Mouse (Mus musculus) mouse trophoblast stem cell (cell line): Measurements from ENCODE around the gene Pptc7.

Experiments
- in situ Hi-C, 2 experiments: fragments of 300-500 bp; cut with MseI, MboI; formaldehyde crosslinking; loops; 2 replicates in 1 of 2; 3 replicates in 1 of 2; pipeline ENCODE4 v1.15.1; 2025

The Pptc7 gene

DNA sequence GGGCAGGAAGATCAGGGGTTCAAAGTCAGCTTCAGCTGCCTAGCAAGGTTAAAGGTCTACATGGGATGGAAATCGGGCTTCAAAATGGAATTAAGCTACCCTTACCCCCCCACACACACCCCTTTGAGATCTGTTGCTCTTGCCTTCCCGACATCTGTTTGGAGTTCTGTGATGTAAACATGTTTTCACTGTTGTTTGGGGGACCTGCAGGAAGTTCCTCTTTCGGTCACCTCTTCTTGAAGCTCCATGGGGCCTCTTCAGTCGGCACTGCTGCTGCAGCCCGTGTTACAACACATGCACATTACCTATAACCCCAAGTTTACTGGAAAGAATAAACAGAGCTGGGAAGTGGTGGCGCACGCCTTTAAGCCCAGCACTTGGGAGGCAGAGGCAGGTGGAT is 17.0 kb upstream of the Pptc7 start:
- in situ Hi-C loops = loop anchor here (5.0 kb wide), 2 partner anchors 75 to 80 kb away; no protein-coding TSS in a partner anchor

DNA sequence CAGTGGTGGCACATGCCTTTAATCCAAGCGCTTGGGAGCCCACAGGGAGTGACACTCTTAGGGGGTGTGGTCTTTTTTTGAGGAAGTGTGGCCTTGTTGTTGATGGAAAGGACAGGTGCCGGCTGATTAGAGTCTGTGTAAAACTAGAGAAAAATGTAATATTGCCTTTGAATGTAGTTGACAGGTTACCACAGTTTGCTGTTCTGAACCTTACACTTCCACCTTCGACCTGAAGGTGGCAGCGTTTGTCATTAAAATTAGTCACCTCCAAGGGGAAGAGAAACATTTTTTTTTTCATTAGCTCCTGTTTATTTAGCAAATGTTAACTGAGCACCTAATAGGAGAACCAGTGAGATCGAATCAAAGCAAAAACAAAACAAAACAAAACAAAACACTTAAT is 16.3 kb upstream of the Pptc7 start:
- in situ Hi-C loops = loop anchor here (5.0 kb wide), 2 partner anchors 74 to 79 kb away; no protein-coding TSS in a partner anchor

DNA sequence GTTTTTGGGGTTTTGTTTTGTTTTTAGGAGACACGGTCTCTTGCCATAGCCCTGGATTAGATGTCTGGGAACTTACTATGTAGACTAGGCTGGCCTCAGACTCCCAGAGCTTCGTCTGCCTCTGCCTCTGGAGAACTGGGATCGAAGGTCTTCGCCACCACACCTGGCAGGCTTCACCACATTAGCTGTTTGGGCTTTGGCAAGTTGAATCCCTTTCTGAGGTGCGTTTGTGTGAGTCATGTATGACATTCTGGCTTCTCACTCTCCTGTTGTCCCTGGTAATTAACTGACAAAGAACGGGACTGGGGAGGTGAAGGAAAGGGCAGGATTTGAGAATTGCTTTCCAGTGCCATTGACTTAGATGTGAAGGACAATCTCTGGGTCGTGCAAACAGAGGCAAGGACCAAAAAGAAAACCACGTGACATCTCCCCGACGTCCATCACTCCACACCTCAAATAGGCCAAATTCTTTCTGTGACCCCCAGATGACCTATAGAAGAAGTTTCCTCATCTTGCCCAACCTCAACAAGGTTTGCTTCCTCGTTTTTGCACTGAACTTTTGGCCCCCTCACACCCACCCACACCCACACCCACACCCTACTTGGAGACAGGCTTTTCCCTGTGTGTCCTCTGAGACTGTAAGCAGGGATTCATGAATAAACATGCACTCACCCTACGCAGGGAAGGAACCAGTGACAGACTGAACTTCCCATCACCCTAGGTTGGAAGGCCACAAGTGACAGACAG is 15.1 kb upstream of the Pptc7 start:
- in situ Hi-C loops = loop anchor here (5.0 kb wide), 2 partner anchors 73 to 78 kb away; no protein-coding TSS in a partner anchor

DNA sequence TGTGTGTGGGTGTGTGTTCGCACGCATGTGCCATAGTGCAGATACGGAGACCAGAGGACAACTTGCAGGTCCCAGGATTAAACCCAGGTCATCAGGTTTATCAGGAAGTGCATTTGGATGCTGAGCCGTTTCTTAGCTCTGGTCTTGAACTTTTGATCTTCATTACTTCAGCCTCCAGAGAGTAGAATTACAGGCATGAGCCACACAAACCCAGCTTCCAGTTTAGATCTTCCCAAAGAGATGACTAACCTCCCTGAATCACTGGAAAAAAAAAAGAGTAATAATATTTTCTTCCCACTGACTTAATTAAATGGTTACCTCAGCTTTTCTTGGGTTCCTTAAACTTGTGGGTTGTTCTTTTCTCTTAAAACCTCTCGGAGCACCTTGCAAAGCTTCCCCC is 11.3 kb upstream of the Pptc7 start:
- in situ Hi-C loops = no loop called here

DNA sequence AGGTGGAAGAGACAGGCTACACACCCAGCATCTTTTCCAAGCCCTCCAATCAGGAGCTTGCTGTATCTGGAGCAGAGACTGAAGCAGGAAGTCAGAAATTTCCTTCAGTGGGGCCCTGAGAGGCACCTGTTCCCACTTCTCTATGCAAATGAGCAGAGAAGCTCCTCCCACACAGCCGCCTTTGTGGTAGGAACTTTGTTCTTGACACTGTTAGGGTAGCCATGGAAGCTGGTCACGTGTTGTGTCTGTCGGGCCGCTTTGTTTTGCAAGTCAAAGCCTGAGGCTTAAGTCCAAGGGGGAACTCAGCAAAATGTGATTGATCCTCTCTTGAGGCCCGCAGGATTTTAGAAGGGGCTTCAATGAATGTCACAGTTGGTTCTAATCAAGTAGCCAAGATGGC is 9.4 kb upstream of the Pptc7 start:
- in situ Hi-C loops = no loop called here

DNA sequence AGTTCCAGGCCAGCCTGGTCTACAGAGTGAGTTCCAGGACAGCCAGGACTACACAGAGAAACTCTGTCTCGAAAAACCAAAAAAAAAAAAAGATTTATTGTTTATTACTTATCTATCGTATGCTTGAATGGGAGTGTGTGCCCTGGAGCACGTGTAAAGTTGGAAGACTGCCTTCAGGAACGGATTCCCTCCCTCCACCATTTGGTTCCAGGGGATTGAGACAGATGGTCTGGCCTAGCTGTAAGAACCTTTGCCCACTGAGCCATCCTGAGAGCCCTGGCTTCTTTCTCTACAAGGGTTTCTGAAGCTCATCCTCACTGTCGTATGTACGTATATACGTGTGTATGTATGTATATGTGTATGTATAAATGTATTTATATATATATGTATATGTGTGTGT is 5.2 kb upstream of the Pptc7 start:
- in situ Hi-C loops = no loop called here

DNA sequence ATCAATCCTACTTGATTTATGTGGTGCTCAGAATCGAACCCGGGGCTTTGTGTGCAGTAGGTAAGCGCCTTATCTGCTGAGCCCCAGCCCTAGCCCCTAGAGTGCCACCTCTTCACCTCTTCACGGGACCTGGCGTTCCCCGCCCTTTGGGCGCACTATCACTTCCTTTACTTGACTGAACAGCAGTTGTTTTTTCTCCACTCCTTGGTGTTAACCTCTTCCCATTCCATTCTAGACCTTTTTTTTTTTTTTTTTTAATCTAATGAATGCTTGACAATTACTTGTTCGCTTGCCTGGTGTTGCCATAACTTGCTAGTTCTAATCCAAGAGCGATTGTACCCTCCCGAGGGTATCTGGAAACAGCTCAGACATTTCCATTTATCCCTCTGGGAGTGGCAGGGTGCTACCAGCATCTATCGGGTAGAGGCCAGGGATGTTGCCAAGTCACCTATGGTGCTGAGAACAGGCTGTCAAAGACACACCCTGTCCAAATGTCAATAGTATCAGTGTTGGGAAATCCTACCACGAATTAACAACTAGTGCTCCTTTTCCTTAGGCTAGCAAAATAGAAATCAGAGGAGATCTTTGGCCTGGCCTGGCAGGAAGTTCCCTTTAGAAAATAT is 4.3 kb upstream of the Pptc7 start:
- in situ Hi-C loops = no loop called here

DNA sequence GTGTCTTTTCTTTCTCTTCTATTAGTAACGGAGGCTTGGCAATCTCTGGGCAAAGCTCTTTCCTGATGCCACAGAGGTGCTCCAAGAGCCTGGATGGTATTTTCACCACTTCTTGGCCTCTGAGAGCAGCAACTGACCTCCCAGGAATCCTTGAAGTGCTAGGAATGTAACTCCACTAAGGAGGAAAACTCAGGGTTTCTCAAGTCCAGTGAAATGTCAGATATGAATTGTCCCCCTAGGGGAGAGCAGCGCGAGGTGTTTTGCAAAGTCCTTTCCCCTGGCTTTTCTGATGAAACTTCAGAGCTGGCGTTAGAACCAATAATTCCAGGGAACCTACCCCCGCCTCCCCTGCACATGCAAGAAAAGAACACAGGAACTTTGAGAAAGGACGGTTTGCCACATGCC is 3.7 kb upstream of the Pptc7 start:
- in situ Hi-C loops = no loop called here

DNA sequence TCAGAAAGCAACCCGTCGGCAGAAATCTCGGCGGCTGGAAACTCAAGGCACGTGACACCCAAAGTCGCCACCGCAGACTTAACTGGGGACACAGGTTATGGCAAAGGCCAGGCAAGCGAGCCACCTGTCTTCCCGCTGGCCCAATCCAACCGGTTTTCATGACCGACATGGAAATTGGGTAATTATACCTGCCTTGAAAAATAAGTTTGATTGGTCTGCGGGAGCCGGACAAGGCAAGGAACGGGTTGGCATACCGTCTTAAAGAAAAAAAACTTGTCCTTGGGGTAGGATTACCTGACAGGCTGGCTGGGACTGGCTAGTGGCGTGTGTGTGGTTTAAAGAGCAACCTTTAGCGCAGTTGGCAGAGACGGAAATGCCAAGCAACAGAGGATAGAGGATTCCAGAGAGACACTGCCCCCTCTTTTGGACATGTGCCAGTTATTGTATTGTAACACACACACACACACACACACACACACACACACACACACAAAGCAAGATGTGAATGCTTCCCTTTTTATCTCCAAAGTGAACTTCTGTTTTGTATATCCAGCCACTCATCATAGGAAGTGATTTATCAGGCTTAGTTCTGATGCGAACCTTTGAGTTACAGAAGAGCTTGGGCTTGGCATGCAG is 3.2 kb upstream of the Pptc7 start:
- in situ Hi-C loops = no loop called here

DNA sequence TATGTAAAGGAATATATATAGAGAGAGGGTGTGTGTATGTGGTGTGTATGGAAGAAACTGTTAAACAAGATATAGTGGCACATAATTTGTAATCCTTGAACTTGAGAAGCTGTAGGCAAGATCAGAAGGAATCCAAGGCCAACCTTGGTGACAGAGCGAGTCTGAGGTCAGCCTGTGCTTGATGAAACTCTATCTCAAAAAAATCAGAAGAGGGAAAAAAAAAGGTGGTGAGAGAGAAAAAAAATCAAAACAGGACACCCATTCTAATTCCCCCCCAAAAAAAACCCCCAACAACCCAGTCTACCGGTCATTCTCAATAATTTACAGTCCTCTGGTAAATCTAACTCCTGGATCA is 360 bp upstream of the Pptc7 start:
- in situ Hi-C loops = no loop called here

DNA sequence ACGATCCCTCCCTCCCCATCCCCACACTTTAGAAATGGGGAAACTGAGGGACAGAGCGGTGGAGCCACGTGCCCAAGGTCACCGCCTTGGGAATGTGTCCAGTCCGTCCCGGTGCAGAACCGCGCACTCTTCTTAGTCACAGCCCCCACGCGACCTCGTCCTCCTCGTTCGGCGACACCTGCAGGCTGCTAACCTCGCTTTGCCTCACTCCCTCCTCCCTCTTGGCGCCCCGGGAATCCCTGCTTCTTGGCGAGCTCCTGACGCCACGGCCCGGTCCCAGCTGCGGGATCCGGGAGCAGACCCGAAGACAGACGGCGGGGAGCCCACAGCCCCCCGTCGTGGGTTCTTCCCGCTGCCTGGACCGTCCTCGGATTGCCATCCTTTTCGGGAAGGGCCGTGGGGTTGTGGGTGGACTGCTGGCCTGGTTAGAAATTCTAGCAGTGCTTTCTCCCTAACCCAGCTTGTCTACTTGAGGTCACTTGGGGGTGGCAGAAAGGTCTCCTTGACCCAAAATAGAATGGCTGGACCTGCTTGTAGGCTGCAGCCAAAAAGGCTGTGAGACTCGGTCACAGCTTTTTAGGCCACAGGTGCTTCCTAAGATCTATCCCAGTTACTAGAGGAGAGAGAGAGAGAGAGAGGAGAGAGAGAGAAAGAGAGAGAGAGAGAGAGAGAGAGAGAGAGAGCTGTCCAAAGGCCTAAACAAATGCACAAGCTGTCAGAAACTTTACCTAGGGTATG is 1.0 kb downstream of the Pptc7 start:
- in situ Hi-C loops = no loop called here

DNA sequence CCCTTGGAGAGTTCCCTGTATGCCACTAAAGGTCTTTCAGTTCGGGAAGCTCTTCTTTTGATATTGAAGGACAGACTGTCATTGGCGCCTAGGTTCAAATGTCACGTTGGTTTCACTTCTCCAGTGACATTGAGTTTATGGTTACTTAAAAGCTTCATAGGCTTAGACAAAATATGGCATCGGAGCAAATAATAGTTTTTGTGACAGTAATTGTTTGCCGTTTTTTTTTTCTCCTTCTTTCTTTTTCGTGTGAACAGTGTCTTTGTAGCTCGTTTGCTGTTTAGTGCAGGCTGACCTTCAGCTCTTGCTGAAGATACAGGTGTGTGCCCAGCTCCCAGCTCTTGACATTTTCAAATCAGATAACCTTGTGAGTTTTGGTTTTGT is 1.6 kb downstream of the Pptc7 start:
- in situ Hi-C loops = no loop called here

DNA sequence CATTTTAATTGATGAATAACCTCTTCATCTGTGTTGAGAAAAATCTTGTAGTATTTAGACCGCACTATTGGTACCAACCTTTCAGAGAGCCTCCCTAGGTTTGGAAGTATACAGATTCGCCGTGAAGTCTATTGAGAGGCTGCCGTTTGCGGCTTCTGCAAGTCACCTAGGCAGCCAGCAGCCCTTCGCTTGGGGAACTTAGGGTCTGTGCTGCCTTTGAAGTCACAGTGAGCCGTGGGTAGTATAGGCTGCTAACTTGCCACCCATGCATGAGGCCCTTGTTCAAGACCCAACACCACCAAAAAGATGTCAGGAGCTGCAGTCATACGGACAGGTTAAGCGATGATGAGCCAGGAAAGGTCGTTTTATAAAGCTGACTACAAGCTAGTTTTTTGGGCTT is 2.0 kb downstream of the Pptc7 start:
- in situ Hi-C loops = no loop called here

DNA sequence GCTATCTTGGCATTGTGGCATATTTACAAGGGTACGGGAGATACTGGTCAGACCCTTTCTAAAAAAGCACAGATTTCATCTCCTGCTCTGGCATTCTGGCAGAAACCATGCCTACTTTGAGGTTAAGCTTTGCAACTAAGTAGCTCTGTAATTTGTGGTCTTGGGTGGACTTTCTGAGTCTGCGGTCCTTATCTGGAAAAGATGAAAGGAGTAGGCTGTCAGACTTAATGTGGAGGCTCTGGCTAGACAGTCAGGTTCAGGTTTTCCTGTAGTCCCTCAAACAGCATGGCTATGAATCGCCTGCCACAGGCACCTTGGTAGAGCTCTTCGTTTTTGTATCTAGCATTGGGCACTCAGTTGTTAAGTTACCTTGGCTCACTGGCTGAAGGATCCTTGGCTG is 2.9 kb downstream of the Pptc7 start:
- in situ Hi-C loops = no loop called here

DNA sequence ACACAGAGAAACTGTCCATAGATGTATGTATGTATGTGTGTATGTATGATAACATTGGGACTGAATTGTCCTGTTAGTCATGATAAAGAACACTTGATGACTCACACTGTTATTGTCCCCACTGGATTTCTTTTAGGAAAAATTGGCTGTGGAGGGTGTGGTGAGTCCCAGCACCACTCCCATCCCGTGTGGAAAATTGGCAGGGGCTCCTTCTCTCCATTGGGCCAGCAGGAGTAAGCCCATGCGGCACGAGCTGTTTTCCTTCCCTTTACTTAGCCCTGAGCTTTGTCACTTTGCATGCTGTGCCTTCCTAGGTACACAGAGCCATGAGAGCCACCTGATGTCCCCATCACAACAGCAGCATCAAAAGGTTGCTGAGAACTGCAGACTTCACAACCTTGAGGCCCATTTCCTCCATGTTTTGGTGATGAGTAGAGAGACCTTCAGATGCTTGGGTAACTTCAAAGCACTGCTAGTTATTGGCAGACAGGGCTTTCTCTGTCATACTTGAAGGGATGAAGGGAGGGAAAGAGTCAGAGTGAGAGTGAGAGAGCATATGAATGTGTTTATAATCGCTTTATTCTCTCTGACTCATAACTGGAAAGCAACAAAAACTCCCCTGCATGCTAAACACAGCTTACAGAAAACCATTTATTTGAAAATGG is 4.1 kb downstream of the Pptc7 start:
- in situ Hi-C loops = no loop called here

DNA sequence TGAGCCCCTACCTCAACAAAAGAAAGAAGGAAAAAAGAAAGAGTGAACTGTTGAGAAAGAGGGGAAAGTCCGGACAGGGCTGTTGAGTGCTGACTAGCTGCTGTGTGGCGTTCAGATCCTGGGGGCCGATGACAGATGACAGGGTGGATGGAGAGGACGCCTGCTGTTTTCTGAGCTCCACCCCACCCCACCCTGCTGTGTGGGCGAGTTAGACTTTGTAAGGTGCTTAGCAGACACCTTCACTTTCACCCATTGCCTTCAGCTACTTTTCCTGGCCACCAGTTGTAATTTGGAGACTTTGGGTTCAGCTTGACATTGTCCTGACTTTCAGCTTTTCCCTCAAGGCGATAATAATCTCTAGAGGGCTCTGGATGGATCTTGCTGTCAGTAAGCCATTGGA is 7.0 kb downstream of the Pptc7 start:
- in situ Hi-C loops = no loop called here

DNA sequence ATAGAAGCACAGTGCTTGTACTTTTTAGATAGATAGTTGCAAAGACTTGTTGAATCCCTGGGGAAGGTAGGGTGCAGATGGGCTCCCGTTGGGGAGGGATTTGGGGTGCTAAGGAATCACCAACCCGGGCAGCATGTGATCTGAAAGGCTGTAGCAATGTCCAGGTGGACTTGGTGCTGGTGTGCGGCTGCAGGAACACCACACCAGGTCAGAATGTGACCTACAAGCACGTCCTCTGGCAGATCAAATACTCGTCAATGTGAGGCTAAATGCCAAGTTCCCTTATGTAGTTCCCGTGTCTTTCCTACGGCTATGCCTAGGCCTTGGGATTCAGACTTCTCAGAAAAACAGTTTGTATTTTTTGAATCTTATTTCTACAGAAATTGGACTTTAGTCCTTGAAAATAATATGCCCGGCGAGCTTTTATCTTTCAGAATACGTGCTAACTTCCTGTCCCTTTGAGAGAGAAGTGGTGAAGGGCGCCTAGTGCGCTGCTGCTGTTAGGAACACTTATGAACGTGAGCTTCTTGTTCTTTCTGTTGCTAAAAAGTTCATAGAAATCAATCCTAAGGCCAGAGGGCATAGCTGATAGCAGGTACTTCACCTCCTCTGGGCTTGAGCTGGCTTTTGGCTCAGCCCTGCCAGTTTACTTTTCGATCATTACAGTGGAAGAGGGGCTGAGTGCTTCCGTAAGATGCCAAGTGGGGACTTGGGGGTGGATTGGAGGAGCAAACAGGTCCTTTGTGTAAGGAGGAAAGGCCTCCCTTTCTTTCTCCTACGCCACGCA is 7.6 kb downstream of the Pptc7 start:
- in situ Hi-C loops = no loop called here

DNA sequence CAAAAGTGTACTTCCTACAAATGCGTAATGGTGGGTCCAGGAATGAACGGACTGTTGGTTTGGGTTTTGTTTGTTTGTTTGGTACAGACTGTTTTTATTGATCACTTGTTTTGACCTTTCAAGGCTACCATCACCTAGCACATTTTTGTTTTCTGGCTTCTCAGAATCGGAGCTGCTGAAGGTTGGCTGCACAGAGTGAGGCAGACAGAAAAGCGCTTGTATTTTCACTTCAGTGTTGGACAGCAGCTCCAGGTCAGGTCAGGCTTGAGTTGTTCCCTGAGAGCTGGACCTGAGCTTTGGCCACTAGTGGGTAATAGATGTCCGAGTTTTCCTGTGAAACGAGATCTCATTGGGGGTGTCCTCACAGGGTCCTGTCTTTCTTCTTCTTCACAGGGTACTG is 9.0 kb downstream of the Pptc7 start:
- in situ Hi-C loops = no loop called here

DNA sequence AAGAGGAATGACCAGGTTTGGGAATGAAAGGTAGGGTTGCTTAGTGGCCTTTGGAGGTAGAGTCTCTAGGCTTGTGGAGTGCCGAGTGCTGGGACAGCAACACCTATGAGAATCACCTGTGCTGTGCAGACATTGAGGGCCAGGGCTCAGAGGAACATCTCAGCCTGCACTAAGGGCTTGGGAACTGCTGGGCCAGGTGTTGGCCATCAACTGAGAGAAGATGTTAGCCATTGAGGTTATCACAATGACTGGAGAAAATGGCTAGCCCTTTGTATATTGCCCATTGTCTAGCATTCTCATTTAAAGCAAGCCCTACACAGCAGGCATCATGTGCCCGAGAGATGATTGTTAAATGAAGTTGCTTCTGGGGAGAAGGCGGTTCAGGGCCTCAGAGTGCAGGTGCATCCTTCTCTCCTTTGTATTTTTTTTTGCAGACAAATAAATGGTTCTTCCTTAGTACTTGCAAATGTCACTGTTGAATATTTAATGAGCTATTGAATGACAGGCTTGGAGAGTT is 10.1 kb downstream of the Pptc7 start:
- in situ Hi-C loops = no loop called here

DNA sequence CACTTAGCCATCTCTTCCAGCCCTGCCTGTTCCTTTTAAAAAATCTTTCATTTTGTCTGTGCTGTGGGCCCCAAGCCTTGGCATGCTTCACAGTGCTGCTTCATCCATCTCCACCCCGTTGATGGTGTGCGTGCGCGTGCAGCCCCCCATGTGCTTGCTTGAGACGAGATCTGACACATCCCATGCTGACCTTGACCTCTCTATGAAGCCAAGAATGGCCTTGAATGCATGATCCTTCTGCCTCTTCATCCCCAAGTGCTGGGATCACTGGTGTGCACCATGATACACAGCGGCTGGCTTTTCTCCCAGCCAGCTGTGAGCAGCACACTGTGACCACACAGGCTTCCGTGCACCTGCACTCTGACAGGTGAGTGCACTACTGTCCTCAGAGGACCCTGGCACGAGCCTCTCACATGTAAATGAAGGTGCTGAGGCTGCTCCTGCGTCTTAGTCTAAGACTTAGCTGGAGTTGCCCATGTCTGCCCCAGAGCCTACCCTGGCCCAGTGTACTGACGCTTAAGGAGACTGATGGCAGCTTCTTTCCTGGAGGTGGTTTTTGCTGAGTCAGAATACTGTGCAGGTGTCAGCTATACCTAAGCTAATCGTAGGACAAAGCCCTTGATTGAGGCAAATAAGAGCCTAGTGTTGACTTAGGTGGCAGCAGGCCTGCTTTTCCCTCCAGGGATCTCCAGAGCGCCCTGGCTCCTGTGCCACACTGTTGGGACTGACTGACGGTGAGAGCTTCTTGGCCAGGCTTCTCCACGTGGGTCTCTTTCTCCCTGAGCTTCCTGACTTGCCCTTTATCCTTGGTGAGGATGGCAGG is 11.2 kb downstream of the Pptc7 start:
- in situ Hi-C loops = no loop called here
